Mouse (Mus musculus): Measurements from ENCODE around the gene Tbp. TPM values are rescaled to one million over a fixed set of nuclear protein-coding genes. Genes with fewer than 3 reads are reported as not detected.

The Tbp gene
- polyA plus RNA-seq, 1 experiment from 2014 or later, result 19.0 TPM

GRCm38 (mm10) chr17:15518186-15518585 lies 18.5 kb downstream of the Tbp start:
- DNase-seq (ENCODE audit: low spot score), result no peak
- Histone ChIP-seq H3K36me3 (ENCODE audit: control insufficient read depth, insufficient read depth, low read length) (peaks cover 29% of the 10 kb centered on the region; the same call in 1 of the 2 replicates), H3K9ac (ENCODE audit: low read length) (no peak overlapping the region), H3K9me3 (ENCODE audit: control insufficient read depth, low read length) (no peaks in the 10 kb centered on the region), H3K4me1 (replicated peaks; ENCODE audit: control insufficient read depth, insufficient read depth) (no peaks in the 10 kb centered on the region), H3K4me2 (replicated peaks; ENCODE audit: low read depth) (no peak overlapping the region), H3K27me3 (ENCODE audit: control insufficient read depth, insufficient read depth, low read length) (no peaks in the 10 kb centered on the region), H3K27ac (replicated peaks) (no peak overlapping the region), H3K4me3 (ENCODE audit: low read depth, low read length) (no peak overlapping the region)
- WGBS, result 89% methylated on average over 5 of the region's 5 CpGs
- no peak; the same call in 1 of the 2 replicates for TF ChIP-seq CTCF (IDR thresholded peaks at IDR 0.05; ENCODE audit: low read depth)
- TF ChIP-seq EP300 (optimal IDR thresholded peaks at IDR 0.05), result no peak
- no peak for ATAC-seq (ENCODE audit: low FRiP score, low TSS enrichment)

GRCm38 (mm10) chr17:15518766-15519165 lies 19.1 kb downstream of the Tbp start:
- Histone ChIP-seq H3K4me3 (ENCODE audit: low read depth, low read length) (no peak overlapping the region), H3K36me3 (ENCODE audit: control insufficient read depth, insufficient read depth, low read length) (peaks cover 29% of the 10 kb centered on the region; the same call in 1 of the 2 replicates), H3K27ac (replicated peaks) (no peak overlapping the region), H3K4me2 (replicated peaks; ENCODE audit: low read depth) (no peak overlapping the region), H3K9ac (ENCODE audit: low read length) (no peak overlapping the region), H3K27me3 (ENCODE audit: control insufficient read depth, insufficient read depth, low read length) (no peaks in the 10 kb centered on the region), H3K9me3 (ENCODE audit: control insufficient read depth, low read length) (no peaks in the 10 kb centered on the region), H3K4me1 (replicated peaks; ENCODE audit: control insufficient read depth, insufficient read depth) (no peaks in the 10 kb centered on the region)
- TF ChIP-seq CTCF (IDR thresholded peaks at IDR 0.05; ENCODE audit: low read depth) (no peak), EP300 (optimal IDR thresholded peaks at IDR 0.05) (no peak)
- DNase-seq (ENCODE audit: low spot score), result no peak
- 94% methylated on average over 1 of the region's 1 CpGs for WGBS
- no peak for ATAC-seq (ENCODE audit: low FRiP score, low TSS enrichment)

GRCm38 (mm10) chr17:15526304-15526703 lies 26.6 kb downstream of the Tbp start:
- DNase-seq (ENCODE audit: low spot score) (no peak), ATAC-seq (ENCODE audit: low FRiP score, low TSS enrichment) (no peak)
- Histone ChIP-seq H3K27ac (replicated peaks) (no peak overlapping the region; the same call in 1 of the 2 replicates), H3K9me3 (ENCODE audit: control insufficient read depth, low read length) (no peaks in the 10 kb centered on the region), H3K9ac (ENCODE audit: low read length) (peak overlapping the region; percentile 82), H3K4me1 (replicated peaks; ENCODE audit: control insufficient read depth, insufficient read depth) (no peaks in the 10 kb centered on the region; the same call in 1 of the 2 replicates), H3K4me2 (replicated peaks; ENCODE audit: low read depth) (peak overlapping the region; percentile 93), H3K36me3 (ENCODE audit: control insufficient read depth, insufficient read depth, low read length) (peaks cover 10% of the 10 kb centered on the region; the same call in 1 of the 2 replicates), H3K4me3 (ENCODE audit: low read depth, low read length) (peak overlapping the region; percentile 81), H3K27me3 (ENCODE audit: control insufficient read depth, insufficient read depth, low read length) (no peaks in the 10 kb centered on the region)
- 11% methylated on average over 10 of the region's 10 CpGs for WGBS
- TF ChIP-seq EP300 (optimal IDR thresholded peaks at IDR 0.05) (no peak), CTCF (IDR thresholded peaks at IDR 0.05; ENCODE audit: low read depth) (no peak)

DNA sequence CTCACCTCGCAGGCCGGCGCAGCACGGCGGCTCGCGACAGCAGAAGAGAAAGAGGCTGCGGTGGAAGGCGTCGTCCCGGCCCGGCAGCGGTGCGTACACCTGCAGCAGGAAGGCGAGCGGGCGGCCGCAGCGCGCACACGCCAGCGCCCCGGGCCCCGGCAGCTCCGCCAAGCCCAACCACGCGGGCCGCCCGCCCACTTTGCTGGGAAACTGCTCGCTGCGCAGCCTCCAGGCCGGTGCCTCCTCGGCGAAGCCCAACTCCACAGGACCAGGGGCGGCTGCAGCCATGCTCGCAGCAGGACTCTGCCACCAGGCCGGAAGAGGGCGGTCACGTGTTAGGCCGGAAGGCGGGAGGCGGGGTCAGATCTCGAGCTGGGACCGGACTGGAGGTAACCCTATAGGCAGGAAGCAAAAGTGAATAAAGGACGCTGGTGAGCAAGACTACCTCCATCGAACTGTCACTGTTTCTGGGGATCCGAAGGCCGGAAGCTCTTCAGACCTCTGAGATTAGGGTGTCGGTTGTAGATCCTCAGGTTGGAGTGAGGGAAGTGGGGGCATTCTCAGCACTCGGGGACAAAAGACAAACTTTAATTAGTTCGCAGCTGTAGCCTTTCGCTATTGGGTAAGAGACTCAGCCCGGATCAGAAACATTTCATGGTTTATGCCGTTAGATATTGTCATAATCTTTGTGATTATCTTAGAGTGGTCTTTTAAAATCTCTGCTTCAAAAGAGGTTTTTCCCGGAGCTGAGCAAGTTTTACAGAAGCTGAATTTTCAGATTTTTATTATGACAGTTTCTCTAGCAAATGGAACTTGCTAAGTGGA lies 27.5 kb downstream of the Tbp start, which contains the start of gene Pdcd2:
TSS of gene Pdcd2 (minus strand) at position 316 of the 825 bp plus-strand sequence.
- peak within 1 kb of the TSS; percentile 54 for H3K27ac ChIP-seq (replicated peaks)
- under 1% methylated on average over 50 of the region's 55 CpGs for WGBS
- DNase-seq (ENCODE audit: low spot score), result peak; percentile 99
- H3K36me3 ChIP-seq (ENCODE audit: control insufficient read depth, insufficient read depth, low read length), result 0 out of 2 replicates have a peak, but pooled peaks cover 3% of the 10 kb centered on the region
- ATAC-seq (ENCODE audit: low FRiP score, low TSS enrichment), result peak; percentile 100
- H3K4me1 ChIP-seq (replicated peaks; ENCODE audit: control insufficient read depth, insufficient read depth), result no peaks in the 10 kb centered on the region; the same call in 1 of the 2 replicates
- no peaks in the 10 kb centered on the region for H3K27me3 ChIP-seq (ENCODE audit: control insufficient read depth, insufficient read depth, low read length)
- no peaks in the 10 kb centered on the region for H3K9me3 ChIP-seq (ENCODE audit: control insufficient read depth, low read length)
- peak within 1 kb of the TSS; percentile 81 for H3K4me3 ChIP-seq (ENCODE audit: low read depth, low read length)
- TF ChIP-seq EP300 (optimal IDR thresholded peaks at IDR 0.05) (peak; percentile 58), CTCF (IDR thresholded peaks at IDR 0.05; ENCODE audit: low read depth) (peak; percentile 62)
- H3K4me2 ChIP-seq (replicated peaks; ENCODE audit: low read depth), result peak within 1 kb of the TSS; percentile 93
- peak within 1 kb of the TSS; percentile 82 for H3K9ac ChIP-seq (ENCODE audit: low read length)

- DNase-seq (ENCODE audit: low spot score), result no peak
- no peaks in the 10 kb centered on the region; the same call in 1 of the 2 replicates for H3K4me1 ChIP-seq (replicated peaks; ENCODE audit: control insufficient read depth, insufficient read depth)
- ATAC-seq (ENCODE audit: low FRiP score, low TSS enrichment), result no peak
- H3K27me3 ChIP-seq (ENCODE audit: control insufficient read depth, insufficient read depth, low read length), result no peaks in the 10 kb centered on the region
- H3K9ac ChIP-seq (ENCODE audit: low read length), result peak overlapping the region; percentile 82
- WGBS, result 49% methylated on average over 3 of the region's 3 CpGs
- no peak for TF ChIP-seq CTCF (IDR thresholded peaks at IDR 0.05; ENCODE audit: low read depth)
- no peak for TF ChIP-seq EP300 (optimal IDR thresholded peaks at IDR 0.05)
- H3K27ac ChIP-seq (replicated peaks), result no peak overlapping the region
- H3K4me3 ChIP-seq (ENCODE audit: low read depth, low read length), result peak overlapping the region; percentile 81
- H3K36me3 ChIP-seq (ENCODE audit: control insufficient read depth, insufficient read depth, low read length), result 0 out of 2 replicates have a peak, but pooled peaks cover 3% of the 10 kb centered on the region
- H3K4me2 ChIP-seq (replicated peaks; ENCODE audit: low read depth), result peak overlapping the region; percentile 93
- H3K9me3 ChIP-seq (ENCODE audit: control insufficient read depth, low read length), result no peaks in the 10 kb centered on the region
Measured at GRCm38 (mm10) chr17:15527811-15528136, 28.1 kb downstream of the Tbp start.

- no peak overlapping the region for H3K4me3 ChIP-seq (ENCODE audit: low read depth, low read length)
- no peak overlapping the region for H3K9ac ChIP-seq (ENCODE audit: low read length)
- 0 out of 2 replicates have a peak, but pooled peaks cover 3% of the 10 kb centered on the region for H3K36me3 ChIP-seq (ENCODE audit: control insufficient read depth, insufficient read depth, low read length)
- ATAC-seq (ENCODE audit: low FRiP score, low TSS enrichment) (no peak), DNase-seq (ENCODE audit: low spot score) (no peak)
- H3K9me3 ChIP-seq (ENCODE audit: control insufficient read depth, low read length), result no peaks in the 10 kb centered on the region
- no peak for TF ChIP-seq EP300 (optimal IDR thresholded peaks at IDR 0.05)
- no peak for TF ChIP-seq CTCF (IDR thresholded peaks at IDR 0.05; ENCODE audit: low read depth)
- no peak overlapping the region for H3K27ac ChIP-seq (replicated peaks)
- WGBS, result 66% methylated on average over 2 of the region's 2 CpGs
- no peaks in the 10 kb centered on the region; the same call in 1 of the 2 replicates for H3K4me1 ChIP-seq (replicated peaks; ENCODE audit: control insufficient read depth, insufficient read depth)
- H3K27me3 ChIP-seq (ENCODE audit: control insufficient read depth, insufficient read depth, low read length), result no peaks in the 10 kb centered on the region
- H3K4me2 ChIP-seq (replicated peaks; ENCODE audit: low read depth), result no peak overlapping the region
Measured at GRCm38 (mm10) chr17:15528887-15529286, 29.2 kb downstream of the Tbp start.

Data from stomach, postnatal 0 days (tissue).